Mouse (Mus musculus): ENCODE measurements at regions not wholly inside any gene's neighbourhood (a gene's known extent, or its start where the extent isn't known, plus 50 kb on each side); places are given as distances from the start of the nearest gene placed in this dataset.

DNA sequence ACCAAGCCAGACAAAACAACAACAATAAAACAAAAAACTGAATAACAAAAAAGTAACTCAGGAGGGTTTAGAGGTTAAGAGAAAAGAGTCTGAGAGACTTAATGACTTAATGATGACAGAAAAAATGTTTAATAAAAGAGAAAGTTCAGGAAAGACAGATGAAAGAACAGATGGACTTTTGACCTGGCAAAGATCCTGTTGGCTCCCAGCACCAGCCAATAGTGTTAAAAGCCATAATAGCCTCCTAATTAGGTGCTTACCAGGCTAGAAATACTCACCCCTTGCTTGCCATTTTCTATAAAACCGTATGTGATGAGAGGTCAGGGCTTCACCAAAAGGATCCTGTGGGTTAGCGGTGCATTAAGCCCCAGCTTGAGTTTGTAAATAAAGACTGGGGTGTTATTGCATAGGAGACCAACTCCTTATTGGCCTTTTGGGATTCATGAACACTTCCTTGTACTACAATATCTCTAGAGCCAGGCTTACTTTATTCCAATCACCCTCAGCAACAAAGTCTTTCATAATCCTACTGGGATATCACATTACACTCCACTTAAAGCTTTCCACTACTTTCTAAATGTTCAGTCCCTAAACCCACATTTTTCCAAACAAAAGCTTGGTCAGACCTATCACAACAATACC is 282.1 kb upstream of the Rasa1 start:
- TF ChIP-seq CTCF (IDR thresholded peaks at IDR 0.05) (no peak), EP300 (IDR thresholded peaks at IDR 0.05) (no peak)
